Mouse (Mus musculus) limb, embryonic 14.5 days (tissue): Measurements from ENCODE around the gene Zbtb22. TPM values are rescaled to one million over a fixed set of nuclear protein-coding genes. Genes with fewer than 3 reads are reported as not detected.
"Not testable (repeated sequence)": the region's sequence is repeated elsewhere in the genome, so short reads cannot be mapped to it uniquely, and the experiment has no call there.

ENCODE experiments used
- ATAC-seq: fragments of 200-750 bp; cut with Nextera tagmentation; 2 replicates; pipeline ENCODE4 v1.8.0; 2017; ENCODE audit warnings: low read depth, moderate number of reproducible peaks, moderate TSS enrichment; ENCODE audit not compliant: low FRiP score
- DNase-seq: peaks from one replicate; pipeline ENCODE4 v3.0.0-alpha.2; 2015; ENCODE audit warnings: low spot score
- H3K27ac ChIP-seq: fragments of 300-500 bp; sonication (generic); replicated peaks from 2 replicates; pipeline ENCODE4 v1.5.1; 2014; ENCODE audit warnings: low read depth, mild to moderate bottlenecking, low read length, moderate library complexity, mixed read lengths
- H3K27me3 ChIP-seq: fragments of 300-500 bp; sonication (generic); 2 replicates; pipeline ENCODE4 v1.6.1; 2014; ENCODE audit warnings: low read length, mixed read lengths; ENCODE audit not compliant: control insufficient read depth, insufficient read depth
- H3K36me3 ChIP-seq: fragments of 300-500 bp; sonication (generic); 2 replicates; pipeline ENCODE4 v1.6.1; 2014; ENCODE audit warnings: mild to moderate bottlenecking, low read length, moderate library complexity, mixed read lengths; ENCODE audit not compliant: control insufficient read depth, insufficient read depth
- H3K4me1 ChIP-seq: fragments of 300-500 bp; sonication (generic); 2 replicates; pipeline ENCODE4 v1.6.1; 2014; ENCODE audit warnings: antibody characterized with exemption, low read length, mixed read lengths; ENCODE audit not compliant: control insufficient read depth, insufficient read depth
- H3K4me2 ChIP-seq: fragments of 300-500 bp; sonication (generic); replicated peaks from 2 replicates; pipeline ENCODE4 v1.6.1; 2014; ENCODE audit warnings: low read depth, mild to moderate bottlenecking, low read length, moderate library complexity; ENCODE audit not compliant: severe bottlenecking
- H3K4me3 ChIP-seq: fragments of 300-500 bp; sonication (generic); replicated peaks from 2 replicates; pipeline ENCODE4 v1.5.1; 2014; ENCODE audit warnings: low read length
- H3K9ac ChIP-seq: fragments of 300-500 bp; sonication (generic); 2 replicates; pipeline ENCODE4 v1.6.1; 2014; ENCODE audit warnings: mild to moderate bottlenecking, low read depth, low read length, moderate library complexity; ENCODE audit not compliant: severe bottlenecking
- H3K9me3 ChIP-seq: fragments of 300-500 bp; sonication (generic); 2 replicates; pipeline ENCODE4 v1.6.1; 2016; ENCODE audit warnings: low read length; ENCODE audit not compliant: control insufficient read depth
- POLR2A ChIP-seq: fragments of 200-500 bp; IDR thresholded peaks from 2 replicates; pipeline ENCODE4 v1.8.0; 2012; ENCODE audit warnings: inconsistent platforms, mild to moderate bottlenecking, moderate library complexity, borderline replicate concordance; ENCODE audit not compliant: insufficient read depth, insufficient read length; ENCODE audit errors: extremely low read depth
- WGBS: fragments of 180-500 bp; shearing (Covaris S2); extraction: QIAGEN DNeasy Blood & Tissue Kit; methylation state at CpG from one replicate; pipeline ENCODE4 v1.1.7; 2014; 5-methylcytosine and 5-hydroxymethylcytosine counted together
- polyA plus RNA-seq, 2 experiments: library from polyadenylated mRNA; depleted of rRNA in 1 of 2; stranded (reverse) in 1 of 2; unstranded in 1 of 2; fragments of >200 nt; fragmentation: Nextera tagmentation in 1 of 2; extraction: Ambion mirVana in 1 of 2; gene quantifications; 2 replicates each; pipeline versions ENCODE4 v1.2.1 to v1.2.3; 2012 to 2014

Zbtb22 gene
- polyA plus RNA-seq, 2 experiments = 10.8 to 27.9 TPM

GRCm38 (mm10) chr17:33951021-33951946 lies 35.6 kb downstream of the Zbtb22 start, which contains the start of gene B3galt4:
Gene B3galt4 (minus strand): TSS chr17:33951488.
- WGBS = 3% methylated on average over 44 of the region's 45 CpGs
- peaks cover 66% of the 10 kb centered on the region for H3K36me3 ChIP-seq

DNA sequence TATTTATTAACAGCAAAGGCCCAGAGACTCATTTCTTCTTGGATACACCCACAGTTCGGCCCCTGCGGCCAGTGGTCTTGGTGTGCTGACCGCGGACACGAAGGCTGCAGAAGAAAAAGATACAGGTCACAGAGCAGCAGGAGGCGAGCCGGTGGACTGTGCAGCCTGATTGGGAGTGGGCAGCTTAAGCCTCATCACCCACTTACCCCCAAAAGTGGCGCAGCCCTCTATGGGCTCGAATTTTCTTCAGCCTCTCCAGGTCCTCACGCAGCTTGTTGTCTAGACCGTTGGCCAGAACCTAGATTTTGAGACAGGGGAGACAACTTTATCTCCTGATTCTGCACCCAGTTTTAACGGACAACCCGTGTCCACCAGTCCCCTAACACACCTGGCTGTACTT lies 36.3 kb downstream of the Zbtb22 start:
- H3K4me3 ChIP-seq = peak overlapping the region; percentile 43
- H3K27me3 ChIP-seq, H3K9me3 ChIP-seq, H3K27ac ChIP-seq, ATAC-seq, DNase-seq: not testable (repeated sequence)
- peak overlapping the region; percentile 85 for H3K4me2 ChIP-seq
- H3K4me1 ChIP-seq = peaks cover 38% of the 10 kb centered on the region
- 74% methylated on average over 13 of the region's 13 CpGs for WGBS
- H3K9ac ChIP-seq = peak overlapping the region; percentile 63; the same call in 1 of the 2 replicates
- peaks cover 60% of the 10 kb centered on the region for H3K36me3 ChIP-seq

More at GRCm38 (mm10) chr17:33951021-33951946, 35.6 kb downstream of the Zbtb22 start, which contains the start of gene B3galt4:
- Histone ChIP-seq H3K9me3 (no peaks in the 10 kb centered on the region), H3K4me1 (peaks cover 32% of the 10 kb centered on the region), H3K4me3 (peak within 1 kb of the TSS; percentile 43), H3K27ac (peak within 1 kb of the TSS; percentile 88), H3K4me2 (peak within 1 kb of the TSS; percentile 85), H3K9ac (peak within 1 kb of the TSS; percentile 63), H3K27me3 (no peaks in the 10 kb centered on the region)
- no peak; the same call in 1 of the 2 replicates for TF ChIP-seq POLR2A
- DNase-seq (peak; percentile 83), ATAC-seq (peak; percentile 79)

DNA sequence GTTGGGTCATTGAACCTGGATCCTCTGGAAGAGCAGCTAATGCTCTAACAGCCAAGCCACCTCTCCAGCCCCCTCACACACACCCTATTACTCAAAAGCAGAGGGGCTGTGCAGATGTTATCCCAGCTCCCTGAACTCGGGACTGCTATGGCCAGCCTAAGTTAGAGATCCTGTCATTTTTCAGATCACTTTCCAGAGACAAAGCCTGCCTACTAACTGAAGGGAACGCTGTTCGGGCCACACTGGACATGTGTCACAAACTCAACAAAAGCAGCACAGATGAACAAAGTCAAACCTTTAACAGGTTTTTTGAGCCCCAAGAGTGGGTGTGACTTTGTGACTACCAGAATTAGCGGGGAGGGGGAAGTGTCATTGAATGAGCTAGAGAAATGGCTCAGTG lies 37.2 kb downstream of the Zbtb22 start:
- no peak overlapping the region for H3K4me3 ChIP-seq

DNA sequence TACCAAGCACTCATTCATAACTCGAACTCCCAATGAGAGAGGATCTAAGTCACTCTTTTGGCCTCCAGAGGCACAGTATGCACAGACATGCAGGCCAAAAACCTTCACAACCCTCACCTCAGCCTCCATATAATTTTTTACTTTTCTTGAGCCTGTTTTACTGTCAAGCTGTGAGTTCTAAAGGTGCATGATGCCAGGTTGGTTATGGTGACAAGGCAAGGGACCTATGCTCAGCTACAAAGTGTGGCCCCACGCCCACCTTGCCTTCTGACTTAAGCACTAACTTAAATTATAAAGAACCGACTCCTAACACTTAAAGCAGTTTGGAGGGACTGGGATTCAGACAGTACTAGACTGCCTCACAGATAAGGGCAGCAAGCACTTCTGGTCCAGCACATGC lies 37.6 kb downstream of the Zbtb22 start:
- ATAC-seq (no peak), DNase-seq (no peak)
- Histone ChIP-seq H3K27me3 (no peaks in the 10 kb centered on the region), H3K4me1 (peaks cover 38% of the 10 kb centered on the region), H3K36me3 (peaks cover 58% of the 10 kb centered on the region), H3K9ac (peak overlapping the region; percentile 21; the same call in 1 of the 2 replicates), H3K4me3 (no peak overlapping the region), H3K27ac (no peak overlapping the region), H3K4me2 (no peak overlapping the region), H3K9me3 (no peaks in the 10 kb centered on the region)
- TF ChIP-seq POLR2A = no peak
- WGBS = 88% methylated on average over 3 of the region's 3 CpGs

More for the DNA sequence above, 37.2 kb downstream of the Zbtb22 start:
- no peaks in the 10 kb centered on the region for H3K27me3 ChIP-seq
- H3K36me3 ChIP-seq = peaks cover 54% of the 10 kb centered on the region
- no peak for DNase-seq
- no peak for ATAC-seq
- no peak overlapping the region for H3K27ac ChIP-seq
- H3K9me3 ChIP-seq = no peaks in the 10 kb centered on the region
- H3K4me2 ChIP-seq = 0 out of 2 replicates have a peak overlapping the region, but pooled peaks have one; percentile 7
- TF ChIP-seq POLR2A = no peak
- peak overlapping the region; percentile 21; the same call in 1 of the 2 replicates for H3K9ac ChIP-seq
- peaks cover 38% of the 10 kb centered on the region for H3K4me1 ChIP-seq
- WGBS = 76% methylated on average over 4 of the region's 4 CpGs

DNA sequence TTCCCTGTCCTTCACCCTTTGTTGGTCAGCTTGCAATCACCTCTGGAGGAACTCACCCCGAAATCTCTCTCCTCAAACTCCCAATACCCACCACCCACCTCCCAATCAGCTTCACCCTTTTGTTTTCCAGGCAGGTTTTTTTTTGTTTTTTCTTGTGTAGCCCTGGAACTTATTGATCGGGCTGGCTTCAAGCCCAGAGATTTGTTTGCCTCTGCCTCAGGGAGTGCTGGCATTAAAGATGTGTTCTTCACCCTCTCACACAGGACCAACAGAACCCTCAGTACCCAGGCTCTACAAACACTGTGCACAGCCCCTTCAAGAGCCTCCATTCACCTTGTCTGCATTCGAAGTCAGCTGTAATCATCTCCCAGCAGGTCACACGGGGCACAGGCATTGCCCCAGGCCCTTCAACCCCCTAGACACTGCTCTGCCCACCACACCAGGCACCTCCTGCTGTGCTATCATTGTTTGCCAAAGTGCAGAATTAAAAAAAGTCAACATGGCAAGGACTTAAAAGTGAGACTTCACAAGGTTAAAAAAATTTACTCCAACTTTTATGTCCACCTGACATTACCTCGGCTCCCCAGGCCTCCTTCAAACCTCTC lies 38.4 kb downstream of the Zbtb22 start:
- peak overlapping the region; percentile 95 for H3K4me3 ChIP-seq
- no peak for DNase-seq
- no peaks in the 10 kb centered on the region for H3K27me3 ChIP-seq
- H3K27ac ChIP-seq = peak overlapping the region; percentile 91; the same call in 1 of the 2 replicates
- H3K4me1 ChIP-seq = peaks cover 38% of the 10 kb centered on the region
- peak overlapping the region; percentile 96 for H3K9ac ChIP-seq
- peak overlapping the region; percentile 99 for H3K4me2 ChIP-seq
- H3K36me3 ChIP-seq = peaks cover 59% of the 10 kb centered on the region
- H3K9me3 ChIP-seq = no peaks in the 10 kb centered on the region
- WGBS = 32% methylated on average over 5 of the region's 5 CpGs
- ATAC-seq = no peak
- TF ChIP-seq POLR2A = no peak
